Mouse (Mus musculus) heart, adult 11 months (tissue): ENCODE measurements at regions not wholly inside any gene's neighbourhood (a gene's known extent, or its start where the extent isn't known, plus 50 kb on each side); places are given as distances from the start of the nearest gene placed in this dataset.
A peak's percentile ranks its signal among the peaks of the same experiment; 100 is the strongest.

Source experiments
- DNase-seq: peaks from one replicate; pipeline ENCODE4 v3.0.0; 2022

- DNase-seq: peak; percentile 57
Measured at GRCm38 (mm10) chr3:37871076-37871475, 146.8 kb upstream of the Gm5148 start.

GRCm38 (mm10) chr3:37868454-37868853, 144.2 kb upstream of the Gm5148 start:
- peak; percentile 94 for DNase-seq

GRCm38 (mm10) chr3:37862756-37863155, 138.5 kb upstream of the Gm5148 start:
- DNase-seq: peak; percentile 61

GRCm38 (mm10) chr3:37860715-37861461, 136.6 kb upstream of the Gm5148 start:
- DNase-seq: peak; percentile 83

GRCm38 (mm10) chr3:37860034-37860714, 135.9 kb upstream of the Gm5148 start:
- peak; percentile 93 for DNase-seq

GRCm38 (mm10) chr3:37858624-37859302, 134.5 kb upstream of the Gm5148 start:
- peak; percentile 79 for DNase-seq

- peak; percentile 98 for DNase-seq
Measured at GRCm38 (mm10) chr3:37846191-37847003, 122.1 kb upstream of the Gm5148 start.

GRCm38 (mm10) chr3:37845313-37846023, 121.2 kb upstream of the Gm5148 start:
- DNase-seq: peak; percentile 97

- peak; percentile 91 for DNase-seq
Measured at GRCm38 (mm10) chr3:37844731-37845312, 120.5 kb upstream of the Gm5148 start.

GRCm38 (mm10) chr3:37842289-37842688, 118.0 kb upstream of the Gm5148 start:
- DNase-seq: peak; percentile 75

- peak; percentile 99 for DNase-seq
Measured at GRCm38 (mm10) chr3:37838896-37839295, 114.6 kb upstream of the Gm5148 start.

GRCm38 (mm10) chr3:37836749-37837148, 112.5 kb upstream of the Gm5148 start:
- peak; percentile 96 for DNase-seq

- DNase-seq: no peak
Measured at GRCm38 (mm10) chr3:37835687-37836086, 111.4 kb upstream of the Gm5148 start.

- DNase-seq: peak; percentile 68
Measured at GRCm38 (mm10) chr3:37835135-37835534, 110.8 kb upstream of the Gm5148 start.

GRCm38 (mm10) chr3:37834626-37835025, 110.3 kb upstream of the Gm5148 start:
- peak; percentile 45 for DNase-seq

- peak; percentile 66 for DNase-seq
Measured at GRCm38 (mm10) chr3:37833387-37833786, 109.1 kb upstream of the Gm5148 start.

- DNase-seq: peak; percentile 45
Measured at GRCm38 (mm10) chr3:37827546-37827945, 103.3 kb upstream of the Gm5148 start.

GRCm38 (mm10) chr3:37825602-37826001, 101.3 kb upstream of the Gm5148 start:
- DNase-seq: peak; percentile 25

- DNase-seq: peak; percentile 54
Measured at GRCm38 (mm10) chr3:37824681-37825080, 100.4 kb upstream of the Gm5148 start.

- DNase-seq: peak; percentile 79
Measured at GRCm38 (mm10) chr3:37819503-37819902, 95.2 kb upstream of the Gm5148 start.

GRCm38 (mm10) chr3:37817434-37817805, 93.1 kb upstream of the Gm5148 start:
- peak; percentile 85 for DNase-seq
